Mouse (Mus musculus) spleen, postnatal 4 days (tissue): ENCODE results near the gene Med24.
A peak's percentile ranks its signal among the peaks of the same experiment; 100 is the strongest.
"Not testable (repeated sequence)": the region's sequence is repeated elsewhere in the genome, so short reads cannot be mapped to it uniquely, and the experiment has no call there.

ENCODE experiments used
- DNase-seq, 2 experiments: peaks; one replicate each; pipeline ENCODE4 v3.0.0; 2022; ENCODE audit warnings: low spot score in 2 of 2

Gene Med24

GRCm38 (mm10) chr11:98746855-98747693, 17.8 kb upstream of the Med24 start:
- peak; percentile 64 to 80 for DNase-seq

- peak in 1 of 2 experiments; percentile 63 for DNase-seq
Measured at GRCm38 (mm10) chr11:98745932-98746853, 17.0 kb upstream of the Med24 start.

GRCm38 (mm10) chr11:98744456-98745019, 15.3 kb upstream of the Med24 start:
- peak in 1 of 2 experiments; percentile 58 for DNase-seq

- DNase-seq, result peak in 1 of 2 experiments; percentile 61
Measured at GRCm38 (mm10) chr11:98743655-98744345, 14.6 kb upstream of the Med24 start.

GRCm38 (mm10) chr11:98742397-98743291, 13.4 kb upstream of the Med24 start:
- peak in 1 of 2 experiments; percentile 70 for DNase-seq

GRCm38 (mm10) chr11:98741622-98742396, 12.6 kb upstream of the Med24 start:
- peak; percentile 80 to 89 for DNase-seq

GRCm38 (mm10) chr11:98741051-98741620, 11.9 kb upstream of the Med24 start:
- DNase-seq, result no peak

DNA sequence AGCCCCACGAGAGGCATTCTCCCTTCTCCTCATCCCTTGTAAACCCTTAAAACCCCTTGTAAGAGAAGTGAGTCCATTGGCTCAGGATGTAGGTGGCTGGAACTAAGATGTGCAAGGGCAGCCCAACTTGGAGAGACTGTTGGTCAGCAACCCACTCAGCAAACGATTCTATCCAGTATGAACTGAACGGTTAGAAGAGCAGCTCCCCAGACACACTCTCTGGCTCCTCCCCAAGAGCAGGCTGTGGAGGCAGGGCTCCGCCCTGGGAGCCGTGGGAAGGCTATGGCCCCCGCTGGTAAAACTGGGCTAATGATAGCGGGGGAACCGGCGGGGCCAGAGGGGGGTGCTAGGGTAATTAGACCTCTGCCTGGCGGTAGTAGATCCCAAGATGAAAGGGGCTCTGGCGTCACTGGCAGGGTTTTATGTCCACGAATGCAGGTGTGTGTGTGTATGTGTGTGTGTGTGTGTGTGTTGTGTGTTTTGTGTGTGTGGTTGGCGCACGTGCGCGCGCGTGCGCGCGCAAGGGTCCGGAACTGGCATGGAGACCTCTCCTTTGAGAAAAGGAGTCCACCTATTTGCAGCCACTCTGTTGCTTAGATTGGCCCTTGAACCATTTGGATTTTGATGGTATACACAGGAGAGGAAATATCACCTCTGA, 11.3 kb upstream of the Med24 start, which contains the start of gene Thra:
Thra (plus strand) TSS at position 246 of the 658 bp plus-strand sequence.
- DNase-seq, result peak; percentile 61 to 79

- DNase-seq, result peak in 1 of 2 experiments; percentile 66
Measured at GRCm38 (mm10) chr11:98740026-98740392, 10.8 kb upstream of the Med24 start.

GRCm38 (mm10) chr11:98738925-98739324, 9.7 kb upstream of the Med24 start:
- no peak for DNase-seq

GRCm38 (mm10) chr11:98738428-98738911, 9.2 kb upstream of the Med24 start:
- DNase-seq, result no peak

DNA sequence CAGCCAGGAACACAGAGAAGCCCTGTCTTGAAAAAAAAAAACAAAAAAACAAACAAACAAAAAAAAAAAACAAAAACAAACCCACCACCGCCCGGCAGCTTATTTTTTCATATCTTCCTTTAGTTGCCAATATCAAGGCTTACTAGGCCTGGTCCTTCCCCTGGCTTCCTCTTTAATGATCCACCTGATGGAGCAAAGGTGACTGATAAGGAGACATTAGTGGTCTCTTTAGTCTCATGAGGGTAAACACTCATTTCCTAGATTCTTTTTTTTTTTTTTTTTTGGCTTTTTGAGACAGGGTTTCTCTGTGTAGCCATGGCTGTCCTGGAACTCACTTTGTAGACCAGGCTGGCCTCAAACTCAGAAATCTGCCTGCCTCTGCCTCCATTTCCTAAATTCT, 8.0 kb upstream of the Med24 start:
- not testable (repeated sequence) for DNase-seq

GRCm38 (mm10) chr11:98736176-98736575, 6.9 kb upstream of the Med24 start:
- DNase-seq, result no peak

GRCm38 (mm10) chr11:98735111-98735510, 5.9 kb upstream of the Med24 start:
- no peak for DNase-seq

- peak in 1 of 2 experiments; percentile 61 for DNase-seq
Measured at GRCm38 (mm10) chr11:98734020-98734419, 4.8 kb upstream of the Med24 start.

DNA sequence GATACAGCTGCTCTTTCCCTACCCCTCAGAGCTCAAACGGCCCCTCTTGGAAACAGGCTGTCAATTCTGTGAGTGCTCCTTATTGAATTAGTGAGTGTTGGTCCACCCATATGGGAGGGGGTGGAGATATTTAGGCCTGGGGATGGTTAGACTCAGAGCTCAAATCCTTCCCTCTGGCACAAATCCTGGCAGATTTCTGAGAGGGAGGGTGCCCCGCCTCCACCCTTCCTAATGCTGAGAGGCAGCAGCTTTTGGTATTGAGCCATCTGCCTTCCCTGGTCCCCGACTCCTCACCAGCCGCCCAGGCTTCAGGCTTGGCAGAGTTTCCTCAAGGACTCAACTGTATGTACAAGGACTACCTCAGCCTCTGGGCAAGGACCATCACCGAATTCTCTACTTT, 1.9 kb upstream of the Med24 start:
- DNase-seq, result peak in 1 of 2 experiments; percentile 58

DNA sequence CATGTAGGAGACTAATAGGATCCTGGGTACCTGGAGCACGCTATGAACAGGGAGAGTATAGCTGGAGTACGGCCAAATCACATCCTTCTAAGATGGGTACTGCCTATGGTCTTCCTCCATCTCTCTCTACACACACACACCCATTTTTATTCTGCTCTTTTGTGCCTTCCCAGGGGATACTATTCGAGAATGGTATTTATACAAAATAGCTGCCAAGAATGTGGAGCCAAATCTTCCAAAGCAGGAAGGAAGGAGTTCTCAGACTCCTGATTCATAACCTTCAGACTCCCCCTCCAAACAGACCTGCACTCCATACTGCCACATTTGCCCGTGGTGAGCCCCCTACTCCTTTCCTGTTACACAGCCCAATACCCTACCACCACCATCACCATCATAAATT, 1.5 kb upstream of the Med24 start:
- no peak for DNase-seq

DNA sequence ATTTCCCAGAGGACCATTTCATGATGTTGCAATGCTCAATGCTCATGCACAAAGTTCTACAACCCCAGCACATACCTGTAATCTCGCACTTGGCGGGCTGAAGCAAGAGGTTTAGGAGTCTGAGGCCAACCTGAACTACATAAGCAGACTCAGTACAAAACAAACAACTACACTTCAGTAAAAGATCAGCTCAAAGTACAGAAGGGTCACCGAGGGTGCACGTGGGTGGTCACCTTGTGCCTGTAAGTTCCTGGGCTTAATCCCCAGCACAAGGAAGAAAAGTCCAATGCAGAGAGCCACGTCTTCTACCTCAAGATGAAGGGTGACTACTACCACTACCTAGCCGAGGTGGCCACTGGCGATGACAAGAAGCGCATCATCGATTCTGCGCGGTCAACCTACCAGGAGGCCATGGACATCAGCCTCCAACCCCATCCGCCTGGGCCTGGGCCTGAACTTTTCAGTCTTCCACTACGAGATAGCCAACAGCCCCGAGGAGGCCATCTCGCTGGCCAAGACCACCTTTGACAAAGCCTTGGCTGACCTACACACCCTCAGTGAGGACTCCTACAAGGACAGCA, 3.2 kb downstream of the Med24 start:
- DNase-seq, result peak in 1 of 2 experiments; percentile 58
